Mouse (Mus musculus): ENCODE results near the gene Ppp2r5e. TPM values are rescaled to one million over a fixed set of nuclear protein-coding genes. Genes with fewer than 3 reads are reported as not detected.
A peak's percentile ranks its signal among the peaks of the same experiment; 100 is the strongest.

Gene Ppp2r5e
- polyA plus RNA-seq, 1 experiment from 2014 or later = 5.3 TPM

DNA sequence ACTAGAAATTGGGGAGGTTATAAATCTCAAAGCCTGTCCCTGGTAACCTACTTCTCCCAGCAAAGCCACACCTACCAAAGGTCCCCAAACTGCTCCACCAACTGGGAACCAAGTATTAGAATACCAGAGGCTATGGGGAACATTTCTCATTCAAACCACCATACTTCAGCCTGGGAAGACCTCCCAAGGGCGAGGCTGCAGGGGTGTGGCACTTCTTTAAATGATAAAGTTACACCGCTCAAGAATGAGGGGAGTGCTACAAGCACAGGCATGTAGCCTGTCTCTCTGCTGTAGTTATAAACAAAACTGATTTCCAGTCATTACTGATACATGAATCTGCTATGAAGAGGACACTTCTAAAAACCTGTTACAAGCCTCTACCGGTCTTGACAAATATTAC lies 113.3 kb downstream of the Ppp2r5e start:
- Histone ChIP-seq H3K36me3 (no peaks in the 10 kb centered on the region; the same call in 1 of the 2 replicates), H3K4me3 (replicated peaks) (no peak overlapping the region), H3K9me3 (replicated peaks) (no peaks in the 10 kb centered on the region), H3K4me1 (replicated peaks) (peaks cover 21% of the 10 kb centered on the region), H3K9ac (no peak overlapping the region), H3K4me2 (0 out of 2 replicates have a peak overlapping the region, but pooled peaks have one; percentile 6), H3K27me3 (no peaks in the 10 kb centered on the region), H3K27ac (no peak overlapping the region)
- ATAC-seq (ENCODE audit: low read depth) = peak; percentile 72; the same call in 1 of the 2 replicates
- DNase-seq = no peak
- WGBS (ENCODE audit: insufficient replicate concordance) = 43% methylated on average over 3 of the region's 3 CpGs

- peak; percentile 65 for ATAC-seq (ENCODE audit: low read depth)
Observed at GRCm38 (mm10) chr12:75482015-75482414, 114.0 kb downstream of the Ppp2r5e start.

GRCm38 (mm10) chr12:75480031-75480430 lies 116.0 kb downstream of the Ppp2r5e start:
- Histone ChIP-seq H3K9ac (no peak overlapping the region), H3K27me3 (no peaks in the 10 kb centered on the region), H3K4me3 (replicated peaks) (no peak overlapping the region), H3K4me1 (replicated peaks) (peaks cover 21% of the 10 kb centered on the region), H3K4me2 (no peak overlapping the region), H3K9me3 (replicated peaks) (no peaks in the 10 kb centered on the region), H3K36me3 (no peaks in the 10 kb centered on the region; the same call in 1 of the 2 replicates), H3K27ac (no peak overlapping the region)
- 80% methylated on average over 8 of the region's 8 CpGs for WGBS (ENCODE audit: insufficient replicate concordance)
- ATAC-seq (ENCODE audit: low read depth) (no peak), DNase-seq (no peak)

More at GRCm38 (mm10) chr12:75482015-75482414, 114.0 kb downstream of the Ppp2r5e start:
- Histone ChIP-seq H3K27me3 (no peaks in the 10 kb centered on the region), H3K4me3 (replicated peaks) (no peak overlapping the region), H3K36me3 (no peaks in the 10 kb centered on the region; the same call in 1 of the 2 replicates), H3K4me2 (no peak overlapping the region), H3K4me1 (replicated peaks) (peaks cover 21% of the 10 kb centered on the region), H3K9ac (no peak overlapping the region), H3K9me3 (replicated peaks) (no peaks in the 10 kb centered on the region), H3K27ac (no peak overlapping the region)
- DNase-seq = no peak
- 45% methylated on average over 4 of the region's 4 CpGs for WGBS (ENCODE audit: insufficient replicate concordance)

DNA sequence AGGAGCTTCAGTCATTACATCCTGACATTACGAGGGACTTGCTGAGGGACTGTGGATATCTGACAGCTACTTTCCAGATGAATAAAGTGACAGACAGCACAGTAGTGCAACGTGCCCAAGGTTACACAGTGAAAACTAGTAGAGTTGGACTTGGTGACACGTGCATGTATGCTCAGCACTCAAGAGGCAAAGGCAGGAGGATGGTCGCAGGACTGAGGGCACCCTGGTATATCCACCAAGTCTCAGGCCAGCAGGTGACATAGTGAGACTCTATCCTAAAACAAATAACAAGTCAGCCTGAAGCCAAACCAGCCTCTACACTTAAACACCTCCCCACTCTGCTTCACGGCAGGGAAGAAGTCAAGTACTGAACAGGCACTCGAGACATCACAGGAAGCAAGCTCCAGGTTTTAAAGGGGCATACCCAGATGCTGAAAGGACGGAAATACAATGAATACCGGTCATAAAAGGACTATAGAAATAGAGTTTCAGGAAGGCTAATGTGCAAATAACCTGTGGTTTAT lies 116.6 kb downstream of the Ppp2r5e start:
- Histone ChIP-seq H3K27me3 (no peaks in the 10 kb centered on the region), H3K9me3 (replicated peaks) (no peaks in the 10 kb centered on the region), H3K9ac (no peak overlapping the region), H3K4me2 (no peak overlapping the region), H3K4me3 (replicated peaks) (no peak overlapping the region), H3K4me1 (replicated peaks) (peaks cover 21% of the 10 kb centered on the region), H3K36me3 (no peaks in the 10 kb centered on the region; the same call in 1 of the 2 replicates), H3K27ac (no peak overlapping the region)
- WGBS (ENCODE audit: insufficient replicate concordance) = 80% methylated on average over 8 of the region's 8 CpGs
- ATAC-seq (ENCODE audit: low read depth) (no peak), DNase-seq (no peak)

- Histone ChIP-seq H3K27ac (no peak overlapping the region), H3K9ac (no peak overlapping the region), H3K9me3 (replicated peaks) (no peaks in the 10 kb centered on the region), H3K4me1 (replicated peaks) (peaks cover 19% of the 10 kb centered on the region), H3K36me3 (no peaks in the 10 kb centered on the region; the same call in 1 of the 2 replicates), H3K4me2 (no peak overlapping the region), H3K4me3 (replicated peaks) (no peak overlapping the region), H3K27me3 (no peaks in the 10 kb centered on the region)
- ATAC-seq (ENCODE audit: low read depth) (no peak), DNase-seq (no peak)
- WGBS (ENCODE audit: insufficient replicate concordance) = 81% methylated on average over 3 of the region's 3 CpGs
Observed at GRCm38 (mm10) chr12:75478596-75478995, 117.4 kb downstream of the Ppp2r5e start.

- Histone ChIP-seq H3K4me3 (replicated peaks) (no peak overlapping the region), H3K36me3 (no peaks in the 10 kb centered on the region; the same call in 1 of the 2 replicates), H3K9ac (no peak overlapping the region), H3K9me3 (replicated peaks) (no peaks in the 10 kb centered on the region), H3K4me1 (replicated peaks) (peaks cover 15% of the 10 kb centered on the region), H3K27ac (no peak overlapping the region), H3K27me3 (no peaks in the 10 kb centered on the region), H3K4me2 (no peak overlapping the region)
- no peak for ATAC-seq (ENCODE audit: low read depth)
- no peak for DNase-seq
- WGBS (ENCODE audit: insufficient replicate concordance) = 78% methylated on average over 4 of the region's 4 CpGs
Observed at GRCm38 (mm10) chr12:75478117-75478516, 117.9 kb downstream of the Ppp2r5e start.

DNA sequence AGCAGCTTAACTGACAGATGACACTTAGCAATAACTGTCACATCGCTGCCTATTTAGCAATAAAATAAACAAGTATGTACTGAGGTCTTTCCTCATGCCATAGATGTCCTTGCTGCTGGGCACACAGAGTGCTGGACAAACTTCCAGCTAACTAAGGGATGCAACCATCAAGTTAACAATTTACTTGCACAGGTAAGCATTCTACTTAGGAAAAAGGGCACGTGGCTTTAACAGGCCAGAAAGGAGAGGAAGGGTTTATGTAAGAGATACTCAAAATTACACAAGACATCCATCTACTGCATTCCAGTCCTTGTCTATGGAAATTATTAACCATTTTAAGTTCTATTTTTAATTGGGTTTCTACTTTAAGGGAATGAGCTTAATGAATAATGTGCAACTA lies 123.0 kb downstream of the Ppp2r5e start:
- Histone ChIP-seq H3K4me3 (replicated peaks) (no peak overlapping the region), H3K27ac (no peak overlapping the region)
- ATAC-seq (ENCODE audit: low read depth) = no peak

GRCm38 (mm10) chr12:75472107-75472506 lies 123.9 kb downstream of the Ppp2r5e start:
- ATAC-seq (ENCODE audit: low read depth) = no peak
- peaks cover 13% of the 10 kb centered on the region for H3K36me3 ChIP-seq
- peaks cover 4% of the 10 kb centered on the region for H3K4me1 ChIP-seq (replicated peaks)
- no peaks in the 10 kb centered on the region for H3K27me3 ChIP-seq
- H3K9me3 ChIP-seq (replicated peaks) = no peaks in the 10 kb centered on the region
- H3K27ac ChIP-seq = no peak overlapping the region
- DNase-seq = no peak
- H3K9ac ChIP-seq = no peak overlapping the region
- no peak overlapping the region for H3K4me2 ChIP-seq
- WGBS (ENCODE audit: insufficient replicate concordance) = 79% methylated on average over 3 of the region's 3 CpGs
- H3K4me3 ChIP-seq (replicated peaks) = no peak overlapping the region

More for the DNA sequence above, 123.0 kb downstream of the Ppp2r5e start:
- Histone ChIP-seq H3K36me3 (peaks cover 8% of the 10 kb centered on the region), H3K9ac (no peak overlapping the region), H3K9me3 (replicated peaks) (no peaks in the 10 kb centered on the region), H3K27me3 (no peaks in the 10 kb centered on the region), H3K4me1 (replicated peaks) (peaks cover 4% of the 10 kb centered on the region), H3K4me2 (no peak overlapping the region)
- 81% methylated on average over 2 of the region's 2 CpGs for WGBS (ENCODE audit: insufficient replicate concordance)
- DNase-seq = no peak

DNA sequence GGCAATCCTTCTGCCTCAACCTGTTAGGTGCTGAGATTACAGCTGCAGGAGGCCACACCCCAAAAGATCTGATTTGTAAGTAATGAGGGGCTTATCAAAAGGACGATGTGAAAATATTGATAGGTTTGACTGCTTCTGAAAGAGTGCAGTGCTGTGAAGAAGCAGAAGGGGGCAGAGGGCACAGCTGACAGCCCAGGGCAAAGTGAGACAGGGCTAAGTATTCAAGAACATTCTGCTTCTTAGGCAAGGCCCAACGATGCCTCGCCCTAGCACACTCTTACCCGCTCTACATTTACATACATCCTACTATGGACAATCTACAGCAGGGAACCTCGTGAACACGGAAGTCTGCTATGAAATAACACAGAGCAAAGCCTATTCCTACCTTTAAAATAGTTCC lies 128.2 kb downstream of the Ppp2r5e start:
- ATAC-seq (ENCODE audit: low read depth) (no peak), DNase-seq (no peak)
- H3K4me2 ChIP-seq = no peak overlapping the region
- no peaks in the 10 kb centered on the region for H3K27me3 ChIP-seq
- no peak overlapping the region for H3K4me3 ChIP-seq (replicated peaks)
- no peaks in the 10 kb centered on the region for H3K9me3 ChIP-seq (replicated peaks)
- WGBS (ENCODE audit: insufficient replicate concordance) = 74% methylated on average over 6 of the region's 6 CpGs
- peaks cover 47% of the 10 kb centered on the region for H3K36me3 ChIP-seq
- H3K27ac ChIP-seq = no peak overlapping the region
- H3K9ac ChIP-seq = no peak overlapping the region
- peaks cover 4% of the 10 kb centered on the region for H3K4me1 ChIP-seq (replicated peaks)

GRCm38 (mm10) chr12:75467127-75467526 lies 128.9 kb downstream of the Ppp2r5e start:
- Histone ChIP-seq H3K4me2 (no peak overlapping the region), H3K27ac (no peak overlapping the region), H3K4me3 (replicated peaks) (no peak overlapping the region), H3K36me3 (peaks cover 48% of the 10 kb centered on the region), H3K4me1 (replicated peaks) (no peaks in the 10 kb centered on the region), H3K27me3 (no peaks in the 10 kb centered on the region), H3K9ac (no peak overlapping the region), H3K9me3 (replicated peaks) (no peaks in the 10 kb centered on the region)
- DNase-seq = no peak
- no peak for ATAC-seq (ENCODE audit: low read depth)
- WGBS (ENCODE audit: insufficient replicate concordance) = 80% methylated on average over 5 of the region's 5 CpGs

DNA sequence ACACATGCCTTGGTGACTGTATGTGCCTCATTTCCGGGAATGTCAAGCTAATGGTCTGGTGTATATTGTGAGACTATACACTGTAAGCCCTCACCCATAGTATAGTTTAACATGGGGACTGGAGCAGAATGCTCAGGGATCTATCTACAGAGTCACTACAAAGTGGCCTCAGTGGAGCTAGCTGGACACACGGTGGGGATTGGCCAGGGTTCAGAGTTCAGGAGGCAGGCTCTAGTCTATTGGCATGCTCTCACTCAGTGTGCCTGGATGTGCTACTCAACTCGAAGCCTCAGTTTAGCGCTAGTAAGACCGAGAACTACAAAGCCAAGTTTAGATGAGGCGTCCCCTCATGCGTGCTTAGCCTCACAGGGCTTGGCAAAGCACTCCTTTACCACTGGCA lies 129.8 kb downstream of the Ppp2r5e start:
- H3K27me3 ChIP-seq = no peaks in the 10 kb centered on the region
- peaks cover 52% of the 10 kb centered on the region for H3K36me3 ChIP-seq
- H3K9ac ChIP-seq = no peak overlapping the region
- H3K4me3 ChIP-seq (replicated peaks) = no peak overlapping the region
- no peaks in the 10 kb centered on the region for H3K4me1 ChIP-seq (replicated peaks)
- 87% methylated on average over 7 of the region's 7 CpGs for WGBS (ENCODE audit: insufficient replicate concordance)
- DNase-seq = no peak
- H3K9me3 ChIP-seq (replicated peaks) = no peaks in the 10 kb centered on the region
- no peak for ATAC-seq (ENCODE audit: low read depth)
- H3K27ac ChIP-seq = no peak overlapping the region
- no peak overlapping the region for H3K4me2 ChIP-seq

Measured in liver, embryonic 13.5 days (tissue).